Mouse (Mus musculus) 3T3-L1 (cell line): ENCODE measurements around the gene P2rx6.
A peak's percentile ranks its signal among the peaks of the same experiment; 100 is the strongest.
"Not testable (repeated sequence)": the region's sequence is repeated elsewhere in the genome, so short reads cannot be mapped to it uniquely, and the experiment has no call there.

Experiments
- DNase-seq: peaks from one replicate; pipeline ENCODE4 v3.0.0-alpha.2; 2015; ENCODE audit warnings: low read depth, low spot score

Gene P2rx6

GRCm38 (mm10) chr16:17561751-17562208 is at the start of gene P2rx6:
TSS of gene P2rx6 (plus strand) at chr16:17561885.
- DNase-seq, result peak; percentile 75

- DNase-seq, result no peak
Measured at GRCm38 (mm10) chr16:17518910-17519309, 42.8 kb upstream of the P2rx6 start.

- DNase-seq, result no peak
Measured at GRCm38 (mm10) chr16:17524156-17524555, 37.5 kb upstream of the P2rx6 start.

GRCm38 (mm10) chr16:17525524-17525923 is 36.2 kb upstream of the P2rx6 start:
- no peak for DNase-seq

- no peak for DNase-seq
Measured at GRCm38 (mm10) chr16:17526223-17526622, 35.5 kb upstream of the P2rx6 start.

GRCm38 (mm10) chr16:17527606-17528005 is 34.1 kb upstream of the P2rx6 start:
- no peak for DNase-seq

GRCm38 (mm10) chr16:17528276-17528675 is 33.4 kb upstream of the P2rx6 start:
- no peak for DNase-seq

GRCm38 (mm10) chr16:17529981-17530586 is 31.6 kb upstream of the P2rx6 start:
- DNase-seq, result peak; percentile 39

GRCm38 (mm10) chr16:17530640-17531288 is 30.9 kb upstream of the P2rx6 start, which contains the start of gene Thap7:
TSS of gene Thap7 (minus strand) at chr16:17531136.
- DNase-seq, result peak; percentile 98

- peak; percentile 77 for DNase-seq
Measured at GRCm38 (mm10) chr16:17532271-17532670, 29.4 kb upstream of the P2rx6 start.

GRCm38 (mm10) chr16:17532676-17533329 is 28.9 kb upstream of the P2rx6 start:
- no peak for DNase-seq

- DNase-seq, result no peak
Measured at GRCm38 (mm10) chr16:17536584-17536983, 25.1 kb upstream of the P2rx6 start.

GRCm38 (mm10) chr16:17542632-17543031 is 19.1 kb upstream of the P2rx6 start:
- DNase-seq, result peak; percentile 85

- no peak for DNase-seq
Measured at GRCm38 (mm10) chr16:17552837-17553236, 8.8 kb upstream of the P2rx6 start.

GRCm38 (mm10) chr16:17553910-17554685 is 7.6 kb upstream of the P2rx6 start:
- peak; percentile 68 for DNase-seq

- not testable (repeated sequence) for DNase-seq
Measured at GRCm38 (mm10) chr16:17554702-17555101, 7.0 kb upstream of the P2rx6 start.

GRCm38 (mm10) chr16:17556180-17556579 is 5.5 kb upstream of the P2rx6 start:
- no peak for DNase-seq

- no peak for DNase-seq
Measured at GRCm38 (mm10) chr16:17556907-17557306, 4.8 kb upstream of the P2rx6 start.

GRCm38 (mm10) chr16:17557947-17558480 is 3.7 kb upstream of the P2rx6 start:
- DNase-seq, result peak; percentile 80

- DNase-seq, result no peak
Measured at GRCm38 (mm10) chr16:17558811-17559210, 2.9 kb upstream of the P2rx6 start.

GRCm38 (mm10) chr16:17559396-17560027 is 2.2 kb upstream of the P2rx6 start:
- DNase-seq, result no peak
